Mouse (Mus musculus) hindbrain, embryonic 12.5 days (tissue): ENCODE measurements around the gene Soga1. TPM values are rescaled to one million over a fixed set of nuclear protein-coding genes. Genes with fewer than 3 reads are reported as not detected.
A peak's percentile ranks its signal among the peaks of the same experiment; 100 is the strongest.

ENCODE experiments used
- ATAC-seq: fragments of 200-750 bp; cut with Nextera tagmentation; 2 replicates; pipeline ENCODE4 v1.8.0; 2017; ENCODE audit warnings: moderate TSS enrichment; ENCODE audit not compliant: low FRiP score
- H3K27ac ChIP-seq: fragments of 300-500 bp; sonication (generic); 2 replicates; pipeline ENCODE4 v1.5.1; 2016; ENCODE audit warnings: mild to moderate bottlenecking
- H3K27me3 ChIP-seq: fragments of 300-500 bp; sonication (generic); 2 replicates; pipeline ENCODE4 v1.6.1; 2016; ENCODE audit warnings: mild to moderate bottlenecking
- H3K36me3 ChIP-seq: fragments of 300-500 bp; sonication (generic); 2 replicates; pipeline ENCODE4 v1.6.1; 2016; ENCODE audit warnings: mild to moderate bottlenecking
- H3K4me1 ChIP-seq: fragments of 300-500 bp; sonication (generic); 2 replicates; pipeline ENCODE4 v1.6.1; 2016
- H3K4me2 ChIP-seq: fragments of 300-500 bp; sonication (generic); replicated peaks from 2 replicates; pipeline ENCODE4 v1.6.1; 2016; ENCODE audit warnings: mild to moderate bottlenecking
- H3K4me3 ChIP-seq: fragments of 300-500 bp; sonication (generic); 2 replicates; pipeline ENCODE4 v1.5.1; 2016; ENCODE audit warnings: mild to moderate bottlenecking
- H3K9ac ChIP-seq: fragments of 300-500 bp; sonication (generic); 2 replicates; pipeline ENCODE4 v1.6.1; 2016; ENCODE audit warnings: mild to moderate bottlenecking, moderate library complexity
- H3K9me3 ChIP-seq: fragments of 300-500 bp; sonication (generic); replicated peaks from 2 replicates; pipeline ENCODE4 v1.6.1; 2016; ENCODE audit warnings: mild to moderate bottlenecking
- WGBS: fragments of 180-500 bp; shearing (Covaris S2); methylation state at CpG from one replicate; pipeline ENCODE4 v1.1.7; 2016; 5-methylcytosine and 5-hydroxymethylcytosine counted together
- polyA plus RNA-seq: library from polyadenylated mRNA; unstranded; fragments of >200 nt; fragmentation: Nextera tagmentation; extraction: Ambion mirVana; gene quantifications from 2 replicates; pipeline ENCODE4 v1.2.1, GENCODE M21; 2016

Gene Soga1
- polyA plus RNA-seq, 1 experiment from 2014 or later, result 8.6 TPM

DNA sequence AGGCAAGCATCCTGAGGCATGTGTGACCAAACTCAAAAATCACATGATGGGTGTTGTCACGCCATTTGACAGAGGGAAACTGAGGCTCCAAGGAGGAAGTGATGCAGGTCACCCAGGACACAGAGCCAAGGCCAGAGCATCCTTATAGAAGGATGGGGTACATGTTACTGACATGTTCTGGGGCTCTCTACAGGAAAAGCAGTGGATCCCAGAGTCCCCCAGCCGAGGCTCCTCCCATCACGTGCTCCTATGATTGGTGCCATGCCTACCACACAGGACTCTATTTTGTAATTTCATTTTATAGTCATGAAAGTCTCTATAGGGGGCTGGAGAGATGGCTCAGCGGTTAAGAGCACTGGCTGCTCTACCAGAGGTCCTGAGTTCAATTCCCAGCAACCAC lies 21.3 kb downstream of the Soga1 start:
- Histone ChIP-seq H3K27me3 (no peaks in the 10 kb centered on the region), H3K4me1 (peaks cover 37% of the 10 kb centered on the region), H3K36me3 (peaks cover 53% of the 10 kb centered on the region), H3K27ac (0 out of 2 replicates have a peak overlapping the region, but pooled peaks have one; percentile 18), H3K9ac (no peak overlapping the region), H3K4me2 (no peak overlapping the region), H3K4me3 (no peak overlapping the region), H3K9me3 (no peaks in the 10 kb centered on the region)
- 85% methylated on average over 4 of the region's 4 CpGs for WGBS
- no peak for ATAC-seq

DNA sequence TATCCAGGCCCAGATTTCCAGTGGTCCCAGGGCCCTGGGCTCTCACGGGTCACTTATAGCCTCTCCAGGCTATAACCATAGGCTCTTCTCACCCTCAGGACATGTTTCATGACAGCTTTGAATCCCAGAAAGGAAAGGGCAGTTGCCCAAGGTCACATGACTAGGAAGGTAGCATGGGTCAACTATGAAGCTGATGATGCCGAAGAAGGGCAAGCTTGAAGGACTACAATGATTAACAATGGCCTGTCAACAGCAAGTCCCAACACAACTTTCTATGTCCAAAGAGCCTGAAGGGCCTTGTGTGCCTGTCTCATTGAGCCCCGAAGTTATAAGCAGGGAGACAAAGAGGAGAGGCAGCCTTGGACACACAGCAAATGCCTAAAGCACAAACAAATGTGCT lies 21.9 kb downstream of the Soga1 start:
- Histone ChIP-seq H3K9me3 (no peaks in the 10 kb centered on the region), H3K36me3 (peaks cover 58% of the 10 kb centered on the region), H3K9ac (no peak overlapping the region), H3K4me2 (no peak overlapping the region), H3K27me3 (no peaks in the 10 kb centered on the region), H3K27ac (no peak overlapping the region), H3K4me1 (peaks cover 33% of the 10 kb centered on the region), H3K4me3 (no peak overlapping the region)
- ATAC-seq, result no peak
- 91% methylated on average over 3 of the region's 3 CpGs for WGBS

DNA sequence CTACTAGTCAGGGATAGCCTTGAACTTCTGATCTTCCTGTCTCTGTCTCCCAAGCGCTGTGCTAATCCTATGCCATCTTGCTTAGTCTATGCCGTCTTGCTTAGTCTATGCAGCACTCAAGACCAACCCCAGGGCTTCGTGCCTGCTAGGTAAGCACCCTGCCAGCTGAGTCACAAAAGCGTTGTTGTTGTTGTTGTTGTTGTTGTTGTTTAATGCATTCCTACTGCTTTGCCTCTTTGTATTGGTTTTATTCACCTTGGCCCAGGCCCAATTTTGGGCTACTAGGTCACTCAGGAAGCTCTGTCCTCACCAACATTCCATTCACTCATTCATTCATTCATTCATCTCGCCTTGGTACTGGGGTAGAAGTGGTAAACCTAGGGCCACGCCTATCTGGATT lies 23.3 kb downstream of the Soga1 start:
- ATAC-seq, result no peak
- H3K9me3 ChIP-seq, result no peaks in the 10 kb centered on the region
- H3K4me3 ChIP-seq, result no peak overlapping the region
- H3K27ac ChIP-seq, result no peak overlapping the region
- no peak overlapping the region for H3K4me2 ChIP-seq
- H3K36me3 ChIP-seq, result peaks cover 71% of the 10 kb centered on the region
- WGBS, result 91% methylated on average over 6 of the region's 6 CpGs
- no peak overlapping the region for H3K9ac ChIP-seq
- peaks cover 42% of the 10 kb centered on the region for H3K4me1 ChIP-seq
- no peaks in the 10 kb centered on the region for H3K27me3 ChIP-seq

DNA sequence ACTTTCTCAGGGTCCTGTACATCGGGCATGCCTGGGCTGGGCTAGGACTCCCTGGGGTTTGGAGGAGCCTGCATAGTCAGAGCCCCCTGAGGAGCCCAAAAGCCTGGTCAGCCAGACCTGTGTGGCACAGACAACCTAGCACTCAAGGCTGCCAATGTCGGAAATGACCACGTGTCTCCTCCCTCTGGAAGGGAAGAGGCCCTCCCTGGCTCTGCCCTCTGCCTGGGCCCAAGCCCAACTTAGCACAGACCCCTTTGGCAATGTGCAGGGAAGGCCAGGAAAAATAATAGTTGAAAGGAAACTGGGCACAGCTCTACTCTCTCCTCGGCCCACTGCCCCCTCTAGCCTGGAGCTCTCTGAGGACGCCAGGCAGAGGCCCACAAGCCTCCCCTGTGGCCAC lies 24.2 kb downstream of the Soga1 start:
- ATAC-seq, result no peak
- 0 out of 2 replicates have a peak overlapping the region, but pooled peaks have one; percentile 5 for H3K27ac ChIP-seq
- H3K4me2 ChIP-seq, result no peak overlapping the region
- peaks cover 48% of the 10 kb centered on the region for H3K4me1 ChIP-seq
- H3K36me3 ChIP-seq, result peaks cover 66% of the 10 kb centered on the region
- H3K9ac ChIP-seq, result no peak overlapping the region
- H3K9me3 ChIP-seq, result no peaks in the 10 kb centered on the region
- H3K4me3 ChIP-seq, result no peak overlapping the region
- 80% methylated on average over 5 of the region's 5 CpGs for WGBS
- no peaks in the 10 kb centered on the region for H3K27me3 ChIP-seq

DNA sequence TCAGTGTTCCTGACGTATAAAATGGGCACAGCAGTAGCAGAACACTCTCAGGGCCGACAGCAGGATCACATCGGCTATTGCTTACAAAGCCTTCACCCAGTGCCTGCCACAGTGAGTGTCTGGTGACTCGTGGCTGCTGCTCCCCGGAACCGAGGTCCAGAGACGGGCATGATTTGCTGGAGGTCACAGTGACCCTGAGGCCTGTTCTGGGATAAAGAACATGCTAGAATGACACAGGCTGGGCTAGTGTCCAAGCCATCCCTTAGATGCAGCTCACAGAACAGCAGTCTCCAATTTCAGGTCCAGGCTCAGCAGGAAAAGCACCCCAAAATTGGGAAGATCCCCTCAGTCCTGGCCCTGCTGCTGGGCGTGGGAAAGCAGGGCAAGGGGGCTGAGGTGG lies 24.8 kb downstream of the Soga1 start:
- Histone ChIP-seq H3K4me1 (peaks cover 49% of the 10 kb centered on the region), H3K27ac (no peak overlapping the region), H3K4me3 (no peak overlapping the region), H3K9ac (no peak overlapping the region), H3K9me3 (no peaks in the 10 kb centered on the region), H3K36me3 (peaks cover 61% of the 10 kb centered on the region), H3K27me3 (no peaks in the 10 kb centered on the region), H3K4me2 (no peak overlapping the region)
- WGBS, result 94% methylated on average over 8 of the region's 8 CpGs
- ATAC-seq, result no peak

DNA sequence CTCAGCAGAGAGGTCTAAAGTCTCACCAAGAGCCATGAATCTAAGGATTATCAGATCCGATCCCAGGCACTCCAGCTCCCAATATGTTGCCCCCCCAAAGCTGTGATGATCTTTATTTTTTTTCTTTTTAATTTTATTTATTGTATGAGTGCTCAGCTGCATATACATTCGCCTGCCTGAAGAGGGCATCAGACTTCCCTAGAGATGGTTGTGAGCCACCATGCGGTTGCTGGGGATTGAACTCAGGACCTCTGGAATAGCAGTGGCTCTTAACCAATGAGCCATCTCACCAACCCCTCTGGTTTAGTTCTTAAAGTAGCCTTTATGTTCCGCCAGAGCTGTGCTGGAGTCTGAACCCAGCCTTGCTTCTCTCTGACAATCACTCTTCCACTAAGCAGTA lies 25.3 kb downstream of the Soga1 start:
- ATAC-seq, result no peak
- H3K27me3 ChIP-seq, result no peaks in the 10 kb centered on the region
- peaks cover 58% of the 10 kb centered on the region for H3K36me3 ChIP-seq
- H3K27ac ChIP-seq, result no peak overlapping the region
- H3K4me3 ChIP-seq, result no peak overlapping the region
- WGBS, result 70% methylated on average over 4 of the region's 4 CpGs
- H3K4me1 ChIP-seq, result peaks cover 49% of the 10 kb centered on the region
- no peaks in the 10 kb centered on the region for H3K9me3 ChIP-seq
- H3K9ac ChIP-seq, result no peak overlapping the region
- H3K4me2 ChIP-seq, result no peak overlapping the region

DNA sequence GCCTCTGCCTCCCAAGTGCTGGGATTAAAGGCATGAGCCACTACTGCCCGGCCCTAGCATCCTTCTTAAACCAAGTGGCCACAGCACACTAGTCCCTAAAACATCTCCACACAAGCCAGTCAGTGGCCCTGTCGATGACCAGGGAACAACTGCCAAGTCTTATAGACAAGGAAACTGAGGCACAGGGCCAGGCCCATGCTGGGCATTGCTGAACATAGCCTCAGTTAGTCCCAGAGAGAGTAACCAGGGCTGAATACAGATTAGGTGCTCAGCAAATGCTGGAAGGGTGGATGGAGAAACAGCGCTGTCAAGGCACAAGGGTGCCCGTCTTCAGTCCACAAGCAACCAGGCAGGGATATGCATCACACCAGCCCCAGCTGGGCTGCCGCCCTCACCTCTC lies 25.9 kb downstream of the Soga1 start:
- WGBS, result 96% methylated on average over 5 of the region's 5 CpGs
- Histone ChIP-seq H3K9me3 (no peaks in the 10 kb centered on the region), H3K4me3 (no peak overlapping the region), H3K27me3 (no peaks in the 10 kb centered on the region), H3K27ac (no peak overlapping the region), H3K9ac (no peak overlapping the region), H3K4me1 (peaks cover 48% of the 10 kb centered on the region), H3K36me3 (peaks cover 58% of the 10 kb centered on the region), H3K4me2 (no peak overlapping the region)
- no peak for ATAC-seq

DNA sequence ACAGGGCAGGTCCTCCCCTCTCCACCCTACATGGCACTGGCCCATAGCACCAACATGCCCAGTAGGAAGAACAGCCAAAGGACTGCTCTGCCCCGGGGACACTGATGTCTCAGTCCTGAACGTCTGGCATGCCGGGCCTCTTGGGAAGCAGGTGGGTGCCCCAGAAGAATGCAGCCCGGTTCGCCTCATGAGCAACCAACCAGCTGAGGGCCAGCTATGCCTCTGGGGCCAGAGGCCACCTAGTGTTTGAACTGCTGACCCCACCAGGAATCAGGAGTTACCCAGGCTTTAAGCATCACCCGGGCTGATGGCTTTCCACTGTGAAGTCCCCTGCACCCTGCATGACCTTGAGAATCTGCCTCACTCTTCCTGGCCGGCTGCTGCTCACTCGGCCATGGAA lies 26.6 kb downstream of the Soga1 start:
- H3K27ac ChIP-seq, result no peak overlapping the region

DNA sequence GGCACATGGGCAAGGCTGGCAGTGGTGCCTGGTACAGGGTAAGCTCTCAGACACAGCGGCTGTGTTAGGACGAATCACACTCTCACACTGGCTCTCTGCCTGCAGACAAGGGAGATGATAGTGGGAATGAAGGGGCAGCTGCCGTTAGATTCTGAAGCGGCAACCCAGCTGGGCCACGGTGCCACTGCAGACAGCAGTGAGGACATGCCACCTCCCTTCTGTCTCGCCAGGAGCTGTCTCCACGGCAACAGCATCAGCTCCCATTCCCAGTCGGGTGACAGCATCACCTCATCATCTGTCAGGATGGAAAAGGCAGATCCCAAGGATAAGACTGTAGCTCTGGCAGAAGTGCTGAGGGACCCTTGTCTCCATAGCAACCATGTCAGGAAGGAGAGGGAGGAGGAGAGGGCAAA lies 29.2 kb downstream of the Soga1 start:
- peak overlapping the region; percentile 90 for H3K27ac ChIP-seq
- H3K4me3 ChIP-seq, result no peak overlapping the region
- ATAC-seq, result peak; percentile 93
- H3K9me3 ChIP-seq, result peaks cover 2% of the 10 kb centered on the region; the same call in 1 of the 2 replicates
- WGBS, result 30% methylated on average over 8 of the region's 8 CpGs
- H3K4me1 ChIP-seq, result peaks cover 38% of the 10 kb centered on the region
- H3K36me3 ChIP-seq, result peaks cover 61% of the 10 kb centered on the region
- peak overlapping the region; percentile 32 for H3K4me2 ChIP-seq
- H3K9ac ChIP-seq, result peak overlapping the region; percentile 33; the same call in 1 of the 2 replicates
- no peaks in the 10 kb centered on the region for H3K27me3 ChIP-seq

More for the DNA sequence above, 26.6 kb downstream of the Soga1 start:
- no peak overlapping the region for H3K4me3 ChIP-seq
- no peak overlapping the region for H3K9ac ChIP-seq
- H3K27me3 ChIP-seq, result no peaks in the 10 kb centered on the region
- H3K4me2 ChIP-seq, result no peak overlapping the region
- H3K4me1 ChIP-seq, result peaks cover 43% of the 10 kb centered on the region
- H3K9me3 ChIP-seq, result no peaks in the 10 kb centered on the region
- H3K36me3 ChIP-seq, result peaks cover 53% of the 10 kb centered on the region
- WGBS, result 85% methylated on average over 8 of the region's 8 CpGs
- ATAC-seq, result no peak

DNA sequence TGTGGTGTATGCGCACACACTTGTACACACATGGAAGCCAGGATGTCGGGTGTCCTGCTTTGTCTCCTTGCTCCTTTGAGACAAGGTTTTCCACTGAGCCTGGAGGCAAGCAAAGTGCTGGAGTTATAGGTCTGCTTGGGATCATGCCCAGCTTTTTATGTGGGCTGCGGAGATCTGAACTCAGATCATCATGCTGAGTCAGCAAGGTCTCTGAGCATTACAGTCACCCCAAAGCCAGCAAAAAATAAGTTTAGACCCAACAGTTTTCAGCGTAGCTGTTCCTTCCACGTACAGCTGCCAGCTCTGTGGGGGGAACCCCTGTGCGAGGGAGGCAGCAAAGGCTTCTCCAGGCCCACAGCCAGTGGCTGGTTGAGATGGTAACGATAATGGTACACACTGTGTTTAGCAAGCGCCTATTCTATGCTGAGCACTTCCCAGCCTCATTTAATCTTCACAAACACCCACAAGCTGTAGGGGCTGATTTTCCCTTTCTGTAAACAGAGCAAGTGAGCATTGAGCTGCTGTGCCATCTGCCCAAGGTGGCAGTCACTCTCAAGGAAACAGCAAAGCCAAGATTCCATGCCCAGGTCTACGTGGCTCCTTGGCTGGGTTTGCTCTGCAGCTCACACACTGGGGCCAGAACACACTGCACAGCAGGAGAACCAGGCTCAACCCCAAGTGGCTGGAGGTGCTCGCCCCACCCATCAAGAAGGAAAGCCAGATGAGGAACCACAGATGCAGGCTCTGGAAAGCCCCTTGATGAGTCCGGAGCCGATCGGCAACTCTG lies 30.5 kb downstream of the Soga1 start:
- Histone ChIP-seq H3K4me3 (no peak overlapping the region), H3K9me3 (peaks cover 5% of the 10 kb centered on the region; the same call in 1 of the 2 replicates), H3K9ac (0 out of 2 replicates have a peak overlapping the region, but pooled peaks have one; percentile 1), H3K4me2 (no peak overlapping the region), H3K27me3 (no peaks in the 10 kb centered on the region), H3K4me1 (peaks cover 37% of the 10 kb centered on the region), H3K36me3 (peaks cover 62% of the 10 kb centered on the region), H3K27ac (peak overlapping the region; percentile 90)
- no peak for ATAC-seq
- 93% methylated on average over 13 of the region's 13 CpGs for WGBS

DNA sequence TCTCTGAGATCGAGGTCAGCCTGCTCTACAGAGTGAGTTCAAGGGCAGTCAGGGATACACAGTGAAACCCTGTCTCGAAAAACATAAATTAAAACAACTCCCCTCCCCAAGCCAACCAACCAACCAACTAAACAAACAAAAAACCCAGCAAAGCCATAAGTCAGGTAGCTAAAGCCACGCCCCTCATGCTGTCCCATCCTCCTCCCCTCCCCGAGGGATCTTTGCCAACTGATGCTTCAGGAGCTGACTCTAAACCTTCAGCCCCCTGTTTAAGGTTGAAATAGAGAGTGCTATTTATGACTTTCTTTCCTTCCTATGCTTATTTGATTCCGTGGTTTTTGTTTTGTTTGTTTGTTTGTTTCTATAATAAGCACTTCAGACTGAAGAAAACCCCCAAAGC lies 32.1 kb downstream of the Soga1 start:
- Histone ChIP-seq H3K27me3 (no peaks in the 10 kb centered on the region), H3K9me3 (peaks cover 5% of the 10 kb centered on the region; the same call in 1 of the 2 replicates), H3K9ac (no peak overlapping the region), H3K4me2 (no peak overlapping the region), H3K4me3 (no peak overlapping the region), H3K36me3 (peaks cover 46% of the 10 kb centered on the region), H3K4me1 (peaks cover 33% of the 10 kb centered on the region), H3K27ac (no peak overlapping the region)
- ATAC-seq, result no peak
- whole genome bisulfite sequencing, result 92% methylated on average over 5 of the region's 5 CpGs

DNA sequence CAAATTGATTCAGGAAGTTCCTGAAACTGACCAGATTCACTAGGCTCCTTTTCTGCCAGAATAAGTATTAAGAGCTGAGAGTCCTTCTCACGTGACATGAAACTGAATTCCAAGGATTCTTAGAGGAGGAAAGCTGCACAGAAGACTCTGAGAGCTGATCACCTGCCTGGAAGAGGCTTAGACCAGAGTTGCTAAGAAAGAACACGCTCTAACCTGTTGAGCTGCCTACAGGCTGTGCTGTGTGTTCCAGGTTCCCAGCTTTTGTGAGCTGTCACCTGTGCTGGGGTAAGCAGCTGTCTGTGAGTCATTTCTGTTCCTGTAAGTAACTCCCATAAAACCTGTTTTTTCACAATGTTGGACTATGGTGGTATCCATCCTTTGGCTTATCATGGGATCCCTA lies 33.1 kb downstream of the Soga1 start:
- Histone ChIP-seq H3K4me3 (no peak overlapping the region), H3K4me2 (no peak overlapping the region), H3K27me3 (no peaks in the 10 kb centered on the region), H3K9ac (no peak overlapping the region), H3K9me3 (peaks cover 5% of the 10 kb centered on the region; the same call in 1 of the 2 replicates), H3K27ac (no peak overlapping the region), H3K4me1 (peaks cover 27% of the 10 kb centered on the region), H3K36me3 (peaks cover 48% of the 10 kb centered on the region)
- ATAC-seq, result no peak
- WGBS, result 96% methylated on average over 2 of the region's 2 CpGs

DNA sequence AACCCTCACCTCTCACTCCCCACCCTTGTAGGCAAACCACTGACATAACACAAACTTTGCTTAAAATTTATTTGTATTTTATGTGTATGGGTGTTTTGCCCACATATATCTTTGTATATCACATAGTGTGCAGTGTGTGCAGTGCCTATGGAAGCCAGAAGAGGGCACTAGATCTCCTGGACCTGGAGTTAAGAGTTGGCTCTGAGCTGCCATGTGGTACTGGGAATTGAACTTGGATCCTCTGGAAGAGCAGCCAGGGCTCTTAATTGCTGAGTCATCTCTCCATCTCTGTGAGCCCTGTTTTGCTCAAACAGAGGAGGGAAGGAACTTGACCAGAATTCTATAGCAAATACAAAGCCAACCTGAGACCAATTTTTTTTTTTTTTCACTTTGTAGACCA lies 35.1 kb downstream of the Soga1 start:
- H3K4me2 ChIP-seq, result no peak overlapping the region
- peaks cover 8% of the 10 kb centered on the region for H3K4me1 ChIP-seq
- no peak overlapping the region for H3K27ac ChIP-seq
- H3K36me3 ChIP-seq, result peaks cover 63% of the 10 kb centered on the region
- H3K9ac ChIP-seq, result no peak overlapping the region
- no peaks in the 10 kb centered on the region for H3K27me3 ChIP-seq
- no peak for ATAC-seq
- no peak overlapping the region for H3K4me3 ChIP-seq
- peaks cover 5% of the 10 kb centered on the region; the same call in 1 of the 2 replicates for H3K9me3 ChIP-seq
